Mouse (Mus musculus) lung, embryonic 14.5 days (tissue): ENCODE measurements around the gene Lrrtm3. TPM values are rescaled to one million over a fixed set of nuclear protein-coding genes. Genes with fewer than 3 reads are reported as not detected.
A peak's percentile ranks its signal among the peaks of the same experiment; 100 is the strongest.

Experiments used
- ATAC-seq: fragments of 200-750 bp; cut with Nextera tagmentation; 2 replicates; pipeline ENCODE4 v1.8.0; 2017; ENCODE audit warnings: mild to moderate bottlenecking, moderate TSS enrichment, moderate library complexity; ENCODE audit not compliant: insufficient read depth
- DNase-seq: peaks from one replicate; pipeline ENCODE4 v3.0.0-alpha.2; 2015
- H3K27ac ChIP-seq: fragments of 300-500 bp; sonication (generic); 2 replicates; pipeline ENCODE4 v1.5.1; 2014; ENCODE audit warnings: low read depth, mild to moderate bottlenecking, moderate library complexity
- H3K27me3 ChIP-seq: fragments of 300-500 bp; sonication (generic); 2 replicates; pipeline ENCODE4 v1.6.1; 2014; ENCODE audit warnings: low read length, control low read depth; ENCODE audit not compliant: insufficient read depth
- H3K36me3 ChIP-seq: fragments of 300-500 bp; sonication (generic); 2 replicates; pipeline ENCODE4 v1.6.1; 2014; ENCODE audit warnings: control low read depth; ENCODE audit not compliant: insufficient read depth
- H3K4me1 ChIP-seq: fragments of 300-500 bp; sonication (generic); 2 replicates; pipeline ENCODE4 v1.6.1; 2014; ENCODE audit warnings: antibody characterized with exemption, control low read depth; ENCODE audit not compliant: insufficient read depth
- H3K4me2 ChIP-seq: fragments of 300-500 bp; sonication (generic); 2 replicates; pipeline ENCODE4 v1.6.1; 2014; ENCODE audit warnings: mild to moderate bottlenecking
- H3K4me3 ChIP-seq: fragments of 300-500 bp; sonication (generic); 2 replicates; pipeline ENCODE4 v1.5.1; 2014; ENCODE audit warnings: low read depth, low read length
- H3K9ac ChIP-seq: fragments of 300-500 bp; sonication (generic); 2 replicates; pipeline ENCODE4 v1.6.1; 2014
- H3K9me3 ChIP-seq: fragments of 300-500 bp; sonication (generic); 2 replicates; pipeline ENCODE4 v1.6.1; 2016; ENCODE audit warnings: low read depth, low read length, control low read depth
- CTCF ChIP-seq: IDR thresholded peaks from 2 replicates; pipeline ENCODE4 v1.5.1; 2016; ENCODE audit warnings: antibody characterized with exemption, low read depth
- WGBS: fragments of 180-500 bp; shearing (Covaris S2); extraction: QIAGEN DNeasy Blood & Tissue Kit; methylation state at CpG from one replicate; pipeline ENCODE4 v1.1.7; 2014; 5-methylcytosine and 5-hydroxymethylcytosine counted together
- polyA plus RNA-seq: library from polyadenylated mRNA; unstranded; fragments of >200 nt; fragmentation: Nextera tagmentation; extraction: Ambion mirVana; gene quantifications from 2 replicates; pipeline ENCODE4 v1.2.1, GENCODE M21; 2014

Lrrtm3 gene
- polyA plus RNA-seq, 1 experiment from 2014 or later, result 3.3 TPM

GRCm38 (mm10) chr10:63951481-63951880 lies 138.6 kb downstream of the Lrrtm3 start:
- H3K4me3 ChIP-seq, result no peak overlapping the region
- H3K27ac ChIP-seq, result no peak overlapping the region
- no peak for TF ChIP-seq CTCF
- H3K4me1 ChIP-seq, result no peaks in the 10 kb centered on the region; the same call in 1 of the 2 replicates
- ATAC-seq (peak; percentile 70; the same call in 1 of the 2 replicates), DNase-seq (peak; percentile 17)
- no peak overlapping the region for H3K9ac ChIP-seq
- WGBS, result 66% methylated on average over 1 of the region's 1 CpGs
- H3K36me3 ChIP-seq, result no peaks in the 10 kb centered on the region
- H3K9me3 ChIP-seq, result no peaks in the 10 kb centered on the region
- H3K27me3 ChIP-seq, result no peaks in the 10 kb centered on the region
- no peak overlapping the region for H3K4me2 ChIP-seq

- Histone ChIP-seq H3K4me2 (no peak overlapping the region), H3K9me3 (no peaks in the 10 kb centered on the region), H3K27ac (no peak overlapping the region), H3K27me3 (no peaks in the 10 kb centered on the region), H3K36me3 (no peaks in the 10 kb centered on the region), H3K4me3 (no peak overlapping the region), H3K9ac (no peak overlapping the region), H3K4me1 (no peaks in the 10 kb centered on the region; the same call in 1 of the 2 replicates)
- DNase-seq (peak; percentile 12), ATAC-seq (no peak; the same call in 1 of the 2 replicates)
- TF ChIP-seq CTCF, result no peak
- WGBS, result 51% methylated on average over 8 of the region's 8 CpGs
Observed at GRCm38 (mm10) chr10:63950867-63951266, 139.2 kb downstream of the Lrrtm3 start.

DNA sequence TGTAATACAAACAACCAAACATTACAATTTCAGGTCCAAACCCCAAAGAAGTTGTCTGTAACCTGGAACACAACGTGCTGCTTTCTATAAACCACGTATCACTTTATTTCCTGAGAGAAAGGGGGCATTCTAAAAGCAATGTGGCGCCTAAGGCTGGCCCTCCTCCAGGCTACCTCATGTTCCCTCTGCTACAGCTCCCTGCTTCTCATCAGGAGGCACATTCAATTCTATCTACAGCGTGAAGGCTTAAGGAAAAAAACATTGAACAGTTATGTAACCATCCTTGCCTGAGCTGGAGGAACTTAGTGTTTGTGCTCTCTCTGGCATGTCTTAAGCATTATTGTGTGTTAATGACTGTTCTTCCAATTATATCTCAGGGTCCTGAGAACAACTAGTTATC lies 142.8 kb downstream of the Lrrtm3 start:
- TF ChIP-seq CTCF, result no peak
- ATAC-seq (no peak), DNase-seq (no peak)
- Histone ChIP-seq H3K36me3 (no peaks in the 10 kb centered on the region), H3K27me3 (no peaks in the 10 kb centered on the region), H3K4me3 (no peak overlapping the region), H3K4me2 (no peak overlapping the region), H3K9ac (no peak overlapping the region), H3K9me3 (no peaks in the 10 kb centered on the region), H3K4me1 (no peaks in the 10 kb centered on the region), H3K27ac (no peak overlapping the region)
- 76% methylated on average over 4 of the region's 4 CpGs for WGBS

DNA sequence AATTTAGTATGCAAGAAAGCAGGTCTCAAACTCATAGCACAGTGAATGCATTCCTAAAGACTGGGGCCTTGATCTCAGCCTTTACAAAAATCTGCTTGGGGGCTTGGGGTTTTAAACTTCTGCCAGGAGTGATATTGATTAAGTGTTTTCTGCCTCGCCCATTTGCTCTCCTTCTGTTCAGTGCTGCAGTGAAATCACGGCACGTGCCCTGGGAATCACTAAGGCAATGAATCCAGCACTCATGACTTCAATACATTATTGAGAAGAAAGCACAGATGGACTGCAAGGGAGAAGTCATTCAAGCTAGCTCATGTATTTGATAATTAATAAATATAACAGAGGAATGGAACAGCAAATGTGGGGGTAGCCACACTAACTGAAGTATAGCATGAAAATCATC lies 144.5 kb downstream of the Lrrtm3 start:
- Histone ChIP-seq H3K4me2 (no peak overlapping the region), H3K9ac (no peak overlapping the region), H3K4me1 (no peaks in the 10 kb centered on the region), H3K4me3 (no peak overlapping the region), H3K9me3 (no peaks in the 10 kb centered on the region), H3K36me3 (no peaks in the 10 kb centered on the region), H3K27ac (no peak overlapping the region), H3K27me3 (no peaks in the 10 kb centered on the region)
- TF ChIP-seq CTCF, result no peak
- DNase-seq (no peak), ATAC-seq (no peak)
- WGBS, result 56% methylated on average over 3 of the region's 3 CpGs

DNA sequence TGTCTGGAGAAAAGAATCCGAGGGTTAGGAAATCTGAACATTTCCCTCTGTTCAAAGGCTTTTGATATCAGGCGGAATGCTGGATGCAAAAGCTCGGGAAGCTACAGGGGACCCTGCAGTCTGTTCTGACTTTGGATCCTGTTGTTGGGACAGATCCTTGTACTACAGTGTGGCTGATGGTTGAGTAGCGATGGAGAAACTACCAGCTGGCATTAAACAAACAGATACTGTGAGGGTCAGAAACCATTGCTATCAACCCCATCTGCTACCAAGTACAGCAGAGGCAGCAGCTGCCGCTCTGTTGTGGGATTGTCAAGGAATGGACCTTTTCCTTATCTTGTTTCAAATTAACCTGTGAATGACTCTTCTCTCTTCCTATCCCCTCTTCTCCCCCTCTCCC lies 156.1 kb downstream of the Lrrtm3 start:
- Histone ChIP-seq H3K9ac (no peak overlapping the region), H3K4me2 (no peak overlapping the region), H3K27me3 (no peaks in the 10 kb centered on the region), H3K27ac (no peak overlapping the region), H3K4me1 (no peaks in the 10 kb centered on the region), H3K9me3 (no peaks in the 10 kb centered on the region), H3K36me3 (no peaks in the 10 kb centered on the region), H3K4me3 (no peak overlapping the region)
- no peak for DNase-seq
- no peak for TF ChIP-seq CTCF
- ATAC-seq, result no peak
- WGBS, result 44% methylated on average over 5 of the region's 5 CpGs

- Histone ChIP-seq H3K36me3 (no peaks in the 10 kb centered on the region), H3K4me2 (no peak within 1 kb of the TSS), H3K4me3 (no peak within 1 kb of the TSS), H3K27me3 (no peaks in the 10 kb centered on the region), H3K9ac (no peak within 1 kb of the TSS), H3K4me1 (no peaks in the 10 kb centered on the region), H3K9me3 (no peaks in the 10 kb centered on the region), H3K27ac (no peak within 1 kb of the TSS)
- no peak for TF ChIP-seq CTCF
- no peak for DNase-seq
- no peak for ATAC-seq
Observed at GRCm38 (mm10) chr10:63927334-63927733, 162.7 kb downstream of the Lrrtm3 start, which contains the start of gene Gm10118. Gm10118 (minus strand) TSS chr10:63927434.

DNA sequence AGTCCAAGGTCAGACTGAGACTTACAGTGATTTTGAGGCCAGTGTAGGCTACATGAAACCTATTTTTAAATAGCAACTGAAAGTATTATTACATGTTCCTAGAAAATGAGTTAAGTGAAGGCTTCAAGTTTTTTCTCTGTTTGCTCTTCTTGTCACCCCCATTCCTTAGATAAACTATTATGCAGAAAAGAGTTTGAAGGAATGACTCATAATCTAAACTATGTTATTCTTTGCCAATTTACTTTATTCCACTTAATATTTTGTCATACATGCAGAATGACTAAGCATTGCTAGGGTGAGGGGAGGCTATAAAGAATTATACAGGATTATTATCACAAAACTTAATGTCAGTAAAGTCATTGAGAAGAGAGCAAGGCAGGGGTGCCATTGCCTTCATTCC lies 181.2 kb downstream of the Lrrtm3 start:
- no peaks in the 10 kb centered on the region for H3K27me3 ChIP-seq
- no peak overlapping the region for H3K27ac ChIP-seq
- H3K9ac ChIP-seq, result no peak overlapping the region
- no peak overlapping the region for H3K4me2 ChIP-seq
- H3K36me3 ChIP-seq, result no peaks in the 10 kb centered on the region
- no peak for TF ChIP-seq CTCF
- ATAC-seq, result no peak
- no peaks in the 10 kb centered on the region for H3K4me1 ChIP-seq
- DNase-seq, result no peak
- no peaks in the 10 kb centered on the region for H3K9me3 ChIP-seq
- no peak overlapping the region for H3K4me3 ChIP-seq

DNA sequence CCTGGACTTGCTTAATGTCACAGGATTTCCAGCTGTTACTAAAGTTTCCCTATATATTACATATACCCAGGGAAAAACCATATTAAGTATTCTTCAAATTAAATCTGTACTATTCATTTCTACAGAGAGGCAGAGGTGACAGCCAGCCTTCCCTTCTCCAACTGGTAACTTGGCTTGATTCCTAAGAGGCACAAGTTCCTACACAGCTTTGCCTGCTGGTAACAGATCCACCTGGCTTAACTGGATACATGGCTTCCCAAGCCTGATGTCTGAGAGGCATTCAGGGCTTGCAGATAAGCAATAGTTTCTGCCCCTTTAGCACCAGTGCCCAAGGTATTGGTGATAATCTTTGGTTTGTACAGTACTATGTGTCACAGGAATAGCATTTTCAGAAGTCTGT lies 190.2 kb downstream of the Lrrtm3 start:
- Histone ChIP-seq H3K9me3 (no peaks in the 10 kb centered on the region), H3K4me1 (no peaks in the 10 kb centered on the region), H3K27ac (no peak overlapping the region), H3K36me3 (no peaks in the 10 kb centered on the region), H3K27me3 (no peaks in the 10 kb centered on the region), H3K4me2 (no peak overlapping the region), H3K4me3 (no peak overlapping the region), H3K9ac (no peak overlapping the region)
- TF ChIP-seq CTCF, result no peak
- DNase-seq (no peak), ATAC-seq (no peak)
